24 mouse cellular contexts compared by ENCODE assay signal in genomic region chr7:49821370-49821769, GRCm38 (mm10). TPM values are rescaled to one million over a fixed set of nuclear protein-coding genes. Genes with fewer than 3 reads are reported as not detected.
A peak's percentile ranks its signal among the peaks of the same experiment; 100 is the strongest.
DNase-seq lines count a peak whose midpoint lies in the region; ATAC-seq lines count a peak whose summit lies in the region.
"Had no signal": no experiment of that assay in that cellular context is flagged by ENCODE, and none has a peak within 500 bp of the region (broad histone marks: within the 10 kb centered on the region; RNA-seq: fewer than 3 reads in every experiment).

No protein-coding gene starts in this region.

- no peak for DNase-seq in neural tube, embryonic 10.5 days (ENCODE audit: extremely low spot score, low spot score)
- peak; percentile 33 for DNase-seq in induced T-regulatory cell, adult 2 months (ENCODE audit: low read depth)
- no peak for DNase-seq in cerebellum, adult 11 months
- DNase-seq in lung, postnatal 14 days, result no peak
- no peak for DNase-seq in ovary, postnatal 36 days (ENCODE audit: low spot score)
- DNase-seq: adrenal gland, adult 2 months; adrenal gland, postnatal 10 days; adrenal gland, postnatal 25 days; B cell, adult 2 months; cerebellum, adult 18-20 months; cerebellum, adult 8-10 months; cerebellum, adult 9-11 months; cerebellum, postnatal 14 days; cerebellum, postnatal 36 days; embryo, embryonic 11 days; forebrain, postnatal 0 days had no signal

- 0 out of 2 replicates have a peak overlapping the region, but pooled peaks have one; percentile 59 for H3K27ac ChIP-seq in neural tube, embryonic 13.5 days (replicated peaks)
- H3K27ac ChIP-seq: embryonic facial prominence, embryonic 13.5 days; embryonic facial prominence, embryonic 15.5 days; forebrain, embryonic 13.5 days; forebrain, embryonic 15.5 days had no signal

- peaks cover 26% of the 10 kb centered on the region for H3K4me1 ChIP-seq in neural tube, embryonic 13.5 days (replicated peaks)
- H3K4me1 ChIP-seq: embryonic facial prominence, embryonic 15.5 days; forebrain, embryonic 15.5 days had no signal

- no peak overlapping the region for H3K9ac ChIP-seq in neural tube, embryonic 13.5 days
- H3K9ac ChIP-seq: embryonic facial prominence, embryonic 13.5 days; embryonic facial prominence, embryonic 15.5 days; forebrain, embryonic 13.5 days; forebrain, embryonic 15.5 days; forebrain, postnatal 0 days had no signal

- no peak for ATAC-seq in neural tube, embryonic 13.5 days (ENCODE audit: low read depth)
- ATAC-seq in activated CD4-positive, CD25-positive, alpha-beta regulatory T cell, adult 4 months, result peak; percentile 84
- ATAC-seq: forebrain, embryonic 13.5 days; forebrain, embryonic 15.5 days; forebrain, postnatal 0 days; Patski had no signal

- no peaks in the 10 kb centered on the region for H3K27me3 ChIP-seq in neural tube, embryonic 13.5 days
- H3K27me3 ChIP-seq: embryonic facial prominence, embryonic 13.5 days; embryonic facial prominence, embryonic 15.5 days; forebrain, embryonic 13.5 days; forebrain, embryonic 15.5 days; Patski had no signal

- no peak overlapping the region for H3K4me3 ChIP-seq in neural tube, embryonic 13.5 days
- H3K4me3 ChIP-seq: embryonic facial prominence, embryonic 13.5 days; embryonic facial prominence, embryonic 15.5 days; forebrain, embryonic 13.5 days; forebrain, embryonic 15.5 days had no signal

- 80% methylated on average over 1 of the region's 1 CpGs for whole genome bisulfite sequencing in neural tube, embryonic 13.5 days

- H3K36me3 ChIP-seq in neural tube, embryonic 13.5 days, result 0 out of 2 replicates have a peak, but pooled peaks cover 8% of the 10 kb centered on the region

- H3K4me2 ChIP-seq in neural tube, embryonic 13.5 days, result no peak overlapping the region
- H3K4me2 ChIP-seq: embryonic facial prominence, embryonic 13.5 days; embryonic facial prominence, embryonic 15.5 days; forebrain, embryonic 13.5 days; forebrain, embryonic 15.5 days had no signal

- no peaks in the 10 kb centered on the region for H3K9me3 ChIP-seq in neural tube, embryonic 13.5 days
- H3K9me3 ChIP-seq: embryonic facial prominence, embryonic 13.5 days; embryonic facial prominence, embryonic 15.5 days; forebrain, embryonic 13.5 days; forebrain, embryonic 15.5 days; G1E had no signal

RNA-seq across cellular contexts. Expression of gene Prmt3, which starts 43.2 kb away (rescaled TPM):
- 48.2 and 53.4 TPM in 2 replicates for polyA plus RNA-seq in neural tube, embryonic 13.5 days (2015; fragmentation: Nextera tagmentation; extraction: Ambion mirVana)
- 10 to 100 TPM in 1 of 2 experiments, 1 to 10 TPM in 1; 9.1 to 13.9 TPM for polyA plus RNA-seq in activated CD4-positive, CD25-positive, alpha-beta regulatory T cell, adult 4 months (2017; shearing (Covaris generic))
